Mouse (Mus musculus): ENCODE measurements around the gene Bcl2l12. TPM values are rescaled to one million over a fixed set of nuclear protein-coding genes. Genes with fewer than 3 reads are reported as not detected.

Bcl2l12 gene
- polyA plus RNA-seq, 1 experiment: 16.0 TPM

DNA sequence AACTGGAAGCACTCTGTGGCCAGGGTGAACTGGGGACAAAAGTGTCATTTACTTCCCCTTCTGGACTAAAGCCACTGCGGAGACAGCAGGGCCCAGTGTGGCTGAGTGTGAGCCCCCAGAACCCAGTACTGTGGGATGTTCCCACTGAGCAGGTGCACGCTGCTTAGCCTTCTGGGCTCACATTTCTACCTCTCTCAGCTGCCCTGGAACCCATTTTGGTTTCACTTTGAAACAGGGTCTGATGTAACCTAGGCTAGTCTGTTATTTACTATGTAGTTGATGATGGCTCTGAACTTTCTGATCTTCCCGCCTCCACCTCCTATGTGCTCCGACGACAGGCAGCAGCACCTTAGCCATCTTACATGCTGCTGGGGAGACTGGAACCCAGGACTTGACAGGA lies 35.7 kb downstream of the Bcl2l12 start:
- TF ChIP-seq POLR2A (IDR thresholded peaks at IDR 0.05; ENCODE audit: borderline replicate concordance, low read depth, low read length) (no peak), CTCF (IDR thresholded peaks at IDR 0.05; ENCODE audit: low read depth, low read length) (no peak)
- no peak overlapping the region for H3K4me3 ChIP-seq (ENCODE audit: insufficient read depth, low read length)
- peaks cover 16% of the 10 kb centered on the region for H3K4me1 ChIP-seq (ENCODE audit: control insufficient read depth, insufficient read depth, low read length)
- H3K27ac ChIP-seq (ENCODE audit: insufficient read depth, low read depth, low read length): no peak overlapping the region

DNA sequence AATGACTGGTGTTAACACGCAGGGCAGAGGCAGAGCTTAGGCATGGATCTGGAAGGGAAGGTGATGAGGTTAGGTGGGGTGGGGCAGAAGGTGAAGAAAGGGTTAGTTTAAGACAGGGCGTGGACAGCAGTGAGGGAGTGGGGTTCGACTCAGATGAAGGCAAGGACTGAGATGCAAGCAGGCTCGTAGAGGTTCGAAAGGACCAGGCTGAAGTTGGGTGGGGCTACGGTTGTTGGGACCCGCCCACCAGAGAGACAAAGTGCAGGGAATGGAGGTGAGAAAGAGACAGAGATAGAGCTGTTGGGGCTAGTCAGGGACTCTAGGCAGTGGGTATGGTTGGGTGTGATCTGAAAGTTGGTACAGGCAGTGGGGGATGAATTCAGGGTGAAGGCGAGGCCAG lies 36.2 kb downstream of the Bcl2l12 start:
- H3K4me3 ChIP-seq (ENCODE audit: insufficient read depth, low read length): no peak overlapping the region

DNA sequence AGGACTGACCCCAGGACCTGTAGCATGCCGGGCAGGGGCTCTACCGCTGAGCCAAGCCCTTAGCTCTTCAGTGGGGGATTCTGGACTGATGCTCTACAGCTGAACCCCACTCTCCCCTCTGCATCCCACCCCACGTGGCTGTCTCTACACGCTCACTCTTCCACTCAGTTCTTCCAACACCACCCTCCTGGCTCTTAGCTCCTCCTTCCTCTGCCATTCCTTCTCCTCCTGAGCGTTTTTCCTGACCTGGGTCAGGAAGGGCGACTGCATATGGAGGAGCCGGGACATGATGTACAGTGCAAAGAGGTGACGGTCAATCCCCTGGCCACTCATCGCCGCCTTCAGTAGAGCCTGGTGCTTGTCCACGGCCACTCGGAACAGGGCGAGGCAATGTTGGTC lies 38.0 kb downstream of the Bcl2l12 start:
- no peak overlapping the region for H3K4me3 ChIP-seq (ENCODE audit: insufficient read depth, low read length)
- TF ChIP-seq CTCF (IDR thresholded peaks at IDR 0.05; ENCODE audit: low read depth, low read length) (no peak), POLR2A (IDR thresholded peaks at IDR 0.05; ENCODE audit: borderline replicate concordance, low read depth, low read length) (no peak)
- H3K27ac ChIP-seq (ENCODE audit: insufficient read depth, low read depth, low read length): no peak overlapping the region
- peaks cover 16% of the 10 kb centered on the region for H3K4me1 ChIP-seq (ENCODE audit: control insufficient read depth, insufficient read depth, low read length)

More for the DNA sequence above, 36.2 kb downstream of the Bcl2l12 start:
- H3K27ac ChIP-seq (ENCODE audit: insufficient read depth, low read depth, low read length): no peak overlapping the region
- no peak for TF ChIP-seq CTCF (IDR thresholded peaks at IDR 0.05; ENCODE audit: low read depth, low read length)
- no peak for TF ChIP-seq POLR2A (IDR thresholded peaks at IDR 0.05; ENCODE audit: borderline replicate concordance, low read depth, low read length)
- H3K4me1 ChIP-seq (ENCODE audit: control insufficient read depth, insufficient read depth, low read length): peaks cover 16% of the 10 kb centered on the region

DNA sequence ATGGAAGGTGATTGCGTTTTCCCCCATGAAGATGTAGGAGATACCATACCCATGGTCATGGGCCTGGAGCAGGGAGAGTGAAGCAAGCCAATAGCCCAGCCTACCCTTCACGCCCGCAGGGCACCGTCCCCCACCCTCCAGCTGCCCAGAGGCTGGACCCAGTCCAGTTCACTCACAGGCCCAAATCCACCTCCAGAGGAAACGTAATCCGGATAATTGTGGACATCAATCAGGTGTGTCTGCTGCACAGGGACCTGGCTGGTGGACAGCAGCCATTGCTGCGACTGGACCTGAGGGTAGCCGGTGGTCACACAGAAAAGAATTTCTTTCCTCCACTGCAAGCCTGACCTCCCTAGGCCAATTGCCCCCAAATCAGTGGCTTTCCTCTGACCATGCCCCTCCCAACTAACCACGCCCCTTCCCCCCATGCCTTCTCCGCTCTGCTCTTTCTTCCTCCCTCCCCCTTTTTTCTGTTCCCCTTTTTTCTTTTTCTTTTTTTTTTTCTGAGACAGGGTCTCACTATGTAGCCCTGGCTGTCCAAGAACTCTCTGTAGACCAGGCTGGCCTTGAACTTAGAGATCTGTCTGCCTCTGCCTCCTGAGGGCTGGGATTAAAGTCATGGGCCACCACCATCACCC lies 38.5 kb downstream of the Bcl2l12 start:
- TF ChIP-seq CTCF (IDR thresholded peaks at IDR 0.05; ENCODE audit: low read depth, low read length) (no peak), POLR2A (IDR thresholded peaks at IDR 0.05; ENCODE audit: borderline replicate concordance, low read depth, low read length) (no peak)
- Histone ChIP-seq H3K27ac (ENCODE audit: insufficient read depth, low read depth, low read length) (no peak overlapping the region), H3K4me1 (ENCODE audit: control insufficient read depth, insufficient read depth, low read length) (peaks cover 16% of the 10 kb centered on the region), H3K4me3 (ENCODE audit: insufficient read depth, low read length) (no peak overlapping the region)

DNA sequence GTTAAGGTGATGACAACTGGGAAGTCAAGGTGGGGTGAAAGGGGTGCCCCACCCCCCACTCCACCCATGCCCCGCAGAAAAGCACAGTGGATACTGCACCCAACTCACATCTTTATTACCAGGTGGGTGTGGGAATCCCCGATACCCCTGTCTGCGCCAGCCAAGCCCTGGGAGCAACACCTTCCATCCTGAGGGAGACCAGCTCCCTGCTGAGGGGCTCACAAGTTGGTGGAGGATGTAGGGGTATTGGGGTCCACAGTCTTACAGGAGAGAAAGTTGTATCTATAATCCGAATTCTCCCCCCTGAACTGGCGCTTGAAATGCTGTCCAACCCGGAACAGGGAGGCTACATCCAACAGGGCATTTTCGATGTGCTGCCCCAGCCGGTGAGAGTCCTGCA lies 39.2 kb downstream of the Bcl2l12 start:
- Histone ChIP-seq H3K4me1 (ENCODE audit: control insufficient read depth, insufficient read depth, low read length) (peaks cover 16% of the 10 kb centered on the region), H3K27ac (ENCODE audit: insufficient read depth, low read depth, low read length) (no peak overlapping the region), H3K4me3 (ENCODE audit: insufficient read depth, low read length) (no peak overlapping the region)
- TF ChIP-seq POLR2A (IDR thresholded peaks at IDR 0.05; ENCODE audit: borderline replicate concordance, low read depth, low read length) (no peak), CTCF (IDR thresholded peaks at IDR 0.05; ENCODE audit: low read depth, low read length) (no peak)

DNA sequence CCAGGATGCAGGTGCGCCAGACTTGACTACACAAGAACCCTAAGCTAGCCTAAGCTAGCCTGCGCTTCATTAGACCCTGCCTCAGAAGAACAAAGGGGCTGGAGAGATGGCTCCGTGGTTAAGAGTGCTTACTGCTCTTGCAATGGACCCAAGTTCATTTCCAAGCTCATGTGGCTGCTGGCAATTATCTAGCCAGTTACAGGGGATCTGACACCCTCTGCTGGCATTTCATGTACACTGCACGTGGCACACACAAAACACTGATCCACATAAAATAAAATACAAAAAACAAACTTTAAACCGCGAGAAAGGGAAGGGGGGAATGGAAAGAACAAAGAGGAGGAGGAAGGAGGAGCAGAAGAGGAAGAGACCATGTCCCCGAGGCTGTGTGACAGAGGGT lies 40.3 kb downstream of the Bcl2l12 start:
- TF ChIP-seq POLR2A (IDR thresholded peaks at IDR 0.05; ENCODE audit: borderline replicate concordance, low read depth, low read length): no peak
- no peak for TF ChIP-seq CTCF (IDR thresholded peaks at IDR 0.05; ENCODE audit: low read depth, low read length)
- Histone ChIP-seq H3K27ac (ENCODE audit: insufficient read depth, low read depth, low read length) (no peak overlapping the region), H3K4me3 (ENCODE audit: insufficient read depth, low read length) (no peak overlapping the region), H3K4me1 (ENCODE audit: control insufficient read depth, insufficient read depth, low read length) (peaks cover 16% of the 10 kb centered on the region)

DNA sequence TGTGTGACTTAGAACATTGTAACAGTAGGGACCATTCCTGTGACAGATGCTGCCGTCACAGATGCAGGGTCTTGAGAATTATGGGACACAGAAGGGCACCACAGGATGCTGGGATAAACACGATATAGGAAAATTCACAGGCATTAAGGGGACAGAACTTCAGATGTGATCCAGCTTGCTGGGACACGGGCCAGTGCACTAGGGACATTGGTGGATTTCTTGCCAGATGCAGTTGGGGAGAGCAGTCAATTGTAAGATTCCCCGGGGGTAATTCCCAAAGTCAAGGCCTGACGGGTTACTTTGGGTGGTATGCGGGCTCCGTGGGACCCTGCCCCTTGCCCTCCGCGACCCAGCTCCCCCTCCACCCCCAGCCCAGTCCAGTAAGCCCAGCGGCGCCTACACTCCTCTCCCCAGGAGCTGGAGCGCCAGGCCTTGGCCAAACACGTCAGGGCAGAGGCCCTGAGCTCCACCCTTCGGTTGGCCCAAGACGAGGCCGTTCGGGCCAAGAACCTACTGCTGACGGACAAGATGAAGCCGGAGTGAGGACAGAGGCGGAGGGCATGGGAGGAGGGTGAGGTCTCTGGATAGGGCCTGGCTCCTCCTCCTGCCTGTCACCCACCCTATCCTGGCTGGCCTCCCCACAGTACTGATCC lies 41.2 kb downstream of the Bcl2l12 start:
- no peak for TF ChIP-seq CTCF (IDR thresholded peaks at IDR 0.05; ENCODE audit: low read depth, low read length)
- TF ChIP-seq POLR2A (IDR thresholded peaks at IDR 0.05; ENCODE audit: borderline replicate concordance, low read depth, low read length): no peak
- H3K27ac ChIP-seq (ENCODE audit: insufficient read depth, low read depth, low read length): no peak overlapping the region
- H3K4me1 ChIP-seq (ENCODE audit: control insufficient read depth, insufficient read depth, low read length): peaks cover 13% of the 10 kb centered on the region
- no peak overlapping the region for H3K4me3 ChIP-seq (ENCODE audit: insufficient read depth, low read length)

DNA sequence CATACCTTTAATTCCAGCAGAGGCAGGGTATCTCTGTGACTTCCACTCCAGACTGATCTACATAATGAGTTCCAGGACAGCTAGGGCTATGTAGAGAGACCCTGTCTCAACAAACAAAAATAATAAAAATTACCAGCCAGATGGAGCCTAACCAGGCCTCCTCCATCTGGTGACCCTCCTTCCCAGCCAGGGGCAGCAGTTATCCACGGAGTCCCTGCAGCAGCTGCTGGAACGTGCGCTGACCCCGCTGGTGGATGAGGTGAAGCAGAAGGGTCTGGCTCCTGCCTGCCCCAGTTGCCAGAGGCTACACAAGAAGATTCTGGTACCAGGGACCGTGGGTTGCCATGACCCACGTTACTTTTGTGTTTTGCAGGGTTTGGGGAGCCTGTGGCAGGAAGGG lies 42.2 kb downstream of the Bcl2l12 start:
- Histone ChIP-seq H3K4me3 (ENCODE audit: insufficient read depth, low read length) (no peak overlapping the region), H3K27ac (ENCODE audit: insufficient read depth, low read depth, low read length) (no peak overlapping the region), H3K4me1 (ENCODE audit: control insufficient read depth, insufficient read depth, low read length) (peaks cover 13% of the 10 kb centered on the region)
- TF ChIP-seq POLR2A (IDR thresholded peaks at IDR 0.05; ENCODE audit: borderline replicate concordance, low read depth, low read length): no peak

DNA sequence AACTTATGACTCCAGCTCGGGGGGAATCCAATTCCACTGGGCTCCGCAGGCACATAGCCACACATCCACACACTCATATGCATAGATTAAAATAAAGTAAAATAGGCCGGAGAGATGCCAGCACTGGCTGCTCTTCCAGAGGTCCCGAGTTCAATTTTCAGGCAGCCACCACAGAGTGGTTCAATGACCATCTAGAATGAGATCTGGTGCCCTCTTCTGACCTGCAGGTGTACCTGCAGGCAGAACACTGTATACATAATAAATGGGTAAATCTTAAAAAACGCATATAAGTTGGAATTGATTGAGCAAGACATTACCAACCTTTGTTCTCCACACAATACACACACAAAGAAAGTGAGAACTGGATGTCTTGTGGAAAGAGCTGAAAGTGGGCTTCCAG lies 42.9 kb downstream of the Bcl2l12 start:
- Histone ChIP-seq H3K4me3 (ENCODE audit: insufficient read depth, low read length) (no peak overlapping the region), H3K4me1 (ENCODE audit: control insufficient read depth, insufficient read depth, low read length) (peaks cover 10% of the 10 kb centered on the region), H3K27ac (ENCODE audit: insufficient read depth, low read depth, low read length) (no peak overlapping the region)
- TF ChIP-seq POLR2A (IDR thresholded peaks at IDR 0.05; ENCODE audit: borderline replicate concordance, low read depth, low read length) (no peak), CTCF (IDR thresholded peaks at IDR 0.05; ENCODE audit: low read depth, low read length) (no peak)

DNA sequence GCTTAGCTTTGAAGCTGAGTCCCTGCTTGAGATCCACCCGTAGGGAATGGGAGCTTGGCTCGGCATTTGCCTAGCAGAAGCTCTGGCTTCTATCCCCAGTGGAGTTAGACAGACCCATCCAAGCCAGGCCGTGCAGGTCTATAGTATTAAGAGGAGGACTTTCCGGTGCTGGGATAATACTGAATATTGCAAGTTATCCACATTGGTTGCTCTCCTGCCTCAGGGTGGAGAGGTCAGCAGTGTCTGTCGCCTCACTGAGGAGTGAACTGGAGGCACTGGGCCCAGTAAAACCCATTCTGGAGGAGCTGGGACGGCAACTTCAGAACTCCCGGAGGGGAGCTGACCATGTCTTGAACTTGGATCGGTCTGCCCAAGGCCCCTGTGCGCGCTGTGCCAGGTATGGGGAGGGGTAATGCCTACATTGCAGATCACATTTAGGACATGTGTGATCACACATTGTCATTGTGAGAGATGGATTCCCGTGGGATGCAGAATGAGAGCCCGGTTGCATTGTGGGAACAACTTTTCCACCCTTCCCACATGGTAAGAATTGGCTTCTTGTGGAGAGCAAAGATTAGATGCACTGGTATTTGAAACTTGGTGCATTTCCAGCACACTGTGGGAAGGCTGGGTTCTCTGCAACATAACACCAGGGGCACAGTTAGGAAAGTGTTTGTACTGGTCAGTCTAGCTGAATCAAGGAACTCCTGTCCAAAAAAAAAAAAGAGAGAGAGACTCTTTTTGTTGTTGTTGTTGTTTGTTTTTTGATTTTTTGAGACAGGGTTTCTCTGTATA lies 44.2 kb downstream of the Bcl2l12 start:
- no peak for TF ChIP-seq POLR2A (IDR thresholded peaks at IDR 0.05; ENCODE audit: borderline replicate concordance, low read depth, low read length)
- no peak for TF ChIP-seq CTCF (IDR thresholded peaks at IDR 0.05; ENCODE audit: low read depth, low read length)
- no peak overlapping the region for H3K4me3 ChIP-seq (ENCODE audit: insufficient read depth, low read length)
- peaks cover 9% of the 10 kb centered on the region for H3K4me1 ChIP-seq (ENCODE audit: control insufficient read depth, insufficient read depth, low read length)
- no peak overlapping the region for H3K27ac ChIP-seq (ENCODE audit: insufficient read depth, low read depth, low read length)

Measured in bone marrow macrophage, adult 2 months (primary cell).